Mouse (Mus musculus) megakaryocyte, embryonic 14.5 days (primary cell): ENCODE measurements at regions not wholly inside any gene's neighbourhood (a gene's known extent, or its start where the extent isn't known, plus 50 kb on each side); places are given as distances from the start of the nearest gene placed in this dataset.

ENCODE experiments used
- H3K27me3 ChIP-seq: replicated peaks from 2 replicates; pipeline ENCODE3; 2012; ENCODE audit warnings: inconsistent platforms
- H3K36me3 ChIP-seq: replicated peaks from 2 replicates; pipeline ENCODE3; 2012; ENCODE audit warnings: low read length, inconsistent platforms, mixed read lengths
- H3K4me1 ChIP-seq: 2 replicates; pipeline ENCODE4 v1.6.1; 2012; ENCODE audit warnings: inconsistent platforms
- H3K4me3 ChIP-seq: replicated peaks from 2 replicates; pipeline ENCODE3; 2012; ENCODE audit warnings: moderate library complexity, mild to moderate bottlenecking, inconsistent platforms
- H3K9me3 ChIP-seq: 2 replicates; pipeline ENCODE4 v1.6.1; 2012; ENCODE audit warnings: inconsistent platforms
- FLI1 ChIP-seq: IDR thresholded peaks from 2 replicates; pipeline ENCODE4 v1.6.1; 2012; ENCODE audit warnings: low read length, inconsistent platforms, mixed read lengths
- GATA1 ChIP-seq: IDR thresholded peaks from 3 replicates; pipeline ENCODE4 v1.6.1; 2012; ENCODE audit warnings: mixed read lengths, low read length, inconsistent platforms, borderline replicate concordance

DNA sequence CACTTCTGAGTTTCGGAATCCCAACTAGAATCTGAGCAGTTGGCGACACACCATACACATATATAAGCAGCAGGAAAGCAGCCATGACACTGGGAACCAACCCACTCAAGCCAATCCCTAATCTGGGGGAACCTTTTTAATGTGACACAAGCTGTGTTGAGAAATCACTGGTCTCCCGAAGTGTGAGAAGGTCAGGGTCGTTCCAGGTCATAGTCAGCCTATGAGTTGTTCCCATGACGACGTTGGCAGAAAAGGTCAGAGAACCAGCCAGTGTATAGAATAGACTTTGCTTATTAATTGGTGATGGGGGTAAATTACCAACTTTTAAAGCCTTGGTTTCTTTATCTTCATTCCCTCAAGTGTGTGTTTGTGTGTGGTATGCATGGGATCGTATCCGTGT, 199.3 kb downstream of the Uaca start:
- no peak for TF ChIP-seq GATA1
- TF ChIP-seq FLI1 = no peak
- peaks cover 65% of the 10 kb centered on the region for H3K27me3 ChIP-seq

DNA sequence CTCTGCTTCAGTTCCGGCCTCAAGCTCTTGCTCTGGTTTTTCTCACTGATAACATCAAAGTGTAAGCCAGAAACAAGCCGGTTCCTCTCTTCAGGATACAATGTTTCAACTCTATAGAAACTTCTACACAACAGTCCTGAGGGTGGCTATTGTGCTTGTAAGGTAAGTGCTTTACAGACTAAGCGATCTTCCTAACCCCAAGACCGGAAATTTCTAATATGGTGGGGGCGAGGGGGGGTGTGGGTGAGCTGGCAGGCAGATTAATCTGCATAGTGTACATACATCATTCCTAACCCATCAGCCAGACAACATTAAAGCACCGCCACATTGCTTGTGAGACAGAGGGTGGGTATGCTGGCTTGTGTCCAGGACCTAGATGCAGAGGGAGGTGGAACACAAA, 200.8 kb downstream of the Uaca start:
- Histone ChIP-seq H3K4me1 (peaks cover 63% of the 10 kb centered on the region), H3K36me3 (no peaks in the 10 kb centered on the region)

More for the DNA sequence above, 199.3 kb downstream of the Uaca start:
- H3K36me3 ChIP-seq = no peaks in the 10 kb centered on the region
- peaks cover 17% of the 10 kb centered on the region for H3K9me3 ChIP-seq
- peaks cover 52% of the 10 kb centered on the region for H3K4me1 ChIP-seq
- H3K4me3 ChIP-seq = no peak overlapping the region

DNA sequence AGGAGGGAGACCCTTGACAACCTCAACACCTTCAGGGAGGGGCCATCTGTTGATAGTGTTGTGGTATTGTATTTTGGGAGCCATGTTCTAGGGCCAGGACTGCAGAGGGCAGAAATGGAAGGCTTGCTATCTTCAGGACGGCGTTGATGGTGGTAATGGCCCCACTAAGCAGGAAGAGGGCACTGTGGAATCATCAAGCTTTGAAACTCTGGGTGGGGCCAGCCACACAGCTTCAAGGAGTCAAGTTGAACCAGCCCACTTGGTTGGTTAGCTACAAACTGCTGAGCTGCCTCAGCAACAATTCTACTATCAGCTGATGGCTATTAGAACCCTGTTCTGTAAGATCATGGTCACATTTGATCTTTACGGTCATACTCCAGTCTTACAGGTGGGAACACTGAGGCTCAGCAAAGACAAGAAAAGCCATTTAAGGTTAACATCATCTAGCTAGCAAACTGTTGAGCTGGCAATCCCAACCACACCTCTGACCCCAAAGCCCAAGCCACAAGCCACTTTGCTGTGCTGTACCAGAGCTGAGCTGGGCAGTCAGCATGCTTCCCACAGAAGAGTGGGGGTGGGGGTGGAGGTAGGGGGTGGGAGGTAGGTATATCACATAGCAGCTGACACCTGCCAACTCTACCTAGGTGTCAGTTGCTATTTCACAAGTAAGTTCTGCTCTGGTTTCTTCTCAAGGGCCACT, 203.9 kb downstream of the Uaca start:
- Histone ChIP-seq H3K27me3 (peaks cover 88% of the 10 kb centered on the region), H3K36me3 (no peaks in the 10 kb centered on the region)
- TF ChIP-seq FLI1 (no peak), GATA1 (no peak)

More for the DNA sequence above, 200.8 kb downstream of the Uaca start:
- no peak for TF ChIP-seq GATA1
- no peak for TF ChIP-seq FLI1
- H3K27me3 ChIP-seq = peaks cover 71% of the 10 kb centered on the region
- H3K9me3 ChIP-seq = peaks cover 17% of the 10 kb centered on the region
- peak overlapping the region; percentile 33 for H3K4me3 ChIP-seq

DNA sequence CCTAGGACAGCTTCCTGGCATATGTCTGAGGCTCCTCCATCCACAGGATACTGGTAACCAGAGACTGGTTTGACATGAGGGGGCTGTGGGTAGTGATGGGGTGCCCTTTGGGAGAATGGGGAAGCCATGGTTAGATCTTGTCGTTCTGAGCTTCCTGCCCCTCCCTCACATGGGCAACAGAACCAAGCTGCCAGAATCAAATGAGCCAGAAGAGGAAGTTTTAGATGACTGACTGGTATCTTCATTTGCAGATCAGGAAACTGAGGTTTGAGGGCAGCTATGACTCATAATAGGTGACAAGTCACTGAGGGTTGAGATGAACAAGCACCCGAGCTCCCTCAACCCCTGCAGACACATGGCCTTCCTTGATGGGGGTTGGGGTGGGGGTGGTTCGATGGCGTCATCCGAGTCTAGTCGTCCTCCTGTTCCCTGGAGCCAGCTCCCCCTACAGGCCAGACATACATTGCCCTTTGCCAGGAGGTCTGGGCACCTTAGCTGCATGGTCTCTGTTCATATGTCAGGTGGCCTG, 204.7 kb downstream of the Uaca start:
- H3K36me3 ChIP-seq = no peaks in the 10 kb centered on the region
- TF ChIP-seq GATA1 = peak; percentile 56; the same call in 1 of the 3 replicates
- 0 out of 2 replicates have a peak, but pooled peaks have one; percentile 18 for TF ChIP-seq FLI1
- H3K4me1 ChIP-seq = peaks cover 51% of the 10 kb centered on the region
- peak overlapping the region; percentile 44 for H3K4me3 ChIP-seq
- peaks cover 88% of the 10 kb centered on the region for H3K27me3 ChIP-seq
- peaks cover 17% of the 10 kb centered on the region for H3K9me3 ChIP-seq

More for the DNA sequence above, 203.9 kb downstream of the Uaca start:
- H3K4me1 ChIP-seq = peaks cover 53% of the 10 kb centered on the region
- peaks cover 17% of the 10 kb centered on the region for H3K9me3 ChIP-seq
- no peak overlapping the region for H3K4me3 ChIP-seq

DNA sequence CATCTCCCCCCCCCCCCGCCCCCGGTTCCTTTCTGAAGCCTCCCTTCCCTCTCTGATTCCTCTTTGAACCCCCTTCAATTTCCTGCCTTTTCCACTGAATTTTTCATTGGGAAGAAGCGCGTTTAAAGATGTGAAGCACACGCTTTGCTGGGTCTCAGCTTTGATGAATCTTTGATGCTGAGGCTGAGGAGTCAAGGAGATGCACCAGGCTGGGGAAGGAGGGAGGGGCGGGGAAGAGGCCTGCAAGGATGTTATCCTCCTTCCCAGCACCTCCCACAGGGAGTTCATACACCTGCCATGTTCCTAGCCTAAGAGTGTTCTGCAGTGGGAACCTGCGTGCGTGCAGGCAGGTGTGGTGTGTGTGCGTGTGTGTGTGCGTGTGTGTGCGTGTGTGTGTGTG, 205.9 kb downstream of the Uaca start:
- Histone ChIP-seq H3K4me3 (no peak overlapping the region), H3K9me3 (peaks cover 17% of the 10 kb centered on the region), H3K36me3 (no peaks in the 10 kb centered on the region), H3K27me3 (peaks cover 88% of the 10 kb centered on the region), H3K4me1 (peaks cover 40% of the 10 kb centered on the region)
- TF ChIP-seq GATA1 = no peak

DNA sequence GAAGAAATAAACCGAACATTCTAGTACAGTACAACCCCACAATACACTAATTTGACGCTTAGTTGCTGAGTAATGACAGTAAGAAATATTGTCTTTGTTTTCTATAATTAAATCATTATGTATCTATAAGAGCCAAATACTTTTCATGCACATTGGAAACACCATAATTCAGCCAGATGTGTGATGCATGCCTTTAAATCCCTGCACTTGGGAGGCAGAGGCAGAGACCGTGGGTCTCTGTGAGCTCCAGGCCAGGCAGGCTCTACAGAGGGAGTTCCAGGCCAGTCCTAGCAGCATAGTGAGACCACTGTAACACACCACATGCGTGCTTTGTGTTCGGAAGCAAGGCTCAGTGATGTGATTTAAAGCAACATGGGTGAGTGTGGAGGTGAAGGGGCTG, 208.2 kb downstream of the Uaca start:
- Histone ChIP-seq H3K9me3 (peaks cover 11% of the 10 kb centered on the region), H3K27me3 (peaks cover 87% of the 10 kb centered on the region), H3K36me3 (no peaks in the 10 kb centered on the region), H3K4me1 (peaks cover 32% of the 10 kb centered on the region), H3K4me3 (no peak overlapping the region)
- no peak for TF ChIP-seq FLI1
- TF ChIP-seq GATA1 = no peak

DNA sequence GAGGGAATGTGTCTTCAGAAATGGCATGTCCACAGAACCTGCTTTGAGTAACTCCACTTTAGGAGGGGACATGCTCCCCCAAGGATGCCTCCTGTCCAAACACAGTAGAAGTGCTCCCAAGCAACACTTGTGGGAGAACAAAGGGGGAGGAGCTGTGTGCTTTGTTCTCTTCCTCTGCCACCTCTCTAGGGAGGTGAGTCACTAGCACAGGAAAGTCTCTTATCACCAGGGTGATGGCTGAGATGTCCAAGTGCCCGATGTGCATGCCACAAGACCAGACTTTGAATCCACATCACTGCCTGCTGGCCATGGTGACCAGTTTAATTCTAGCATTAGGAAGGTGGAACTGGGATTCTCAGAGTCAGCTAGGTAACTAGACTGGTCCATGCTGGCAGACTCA, 214.1 kb downstream of the Uaca start:
- TF ChIP-seq FLI1 = no peak
- no peak for TF ChIP-seq GATA1
- H3K4me1 ChIP-seq = peaks cover 11% of the 10 kb centered on the region

DNA sequence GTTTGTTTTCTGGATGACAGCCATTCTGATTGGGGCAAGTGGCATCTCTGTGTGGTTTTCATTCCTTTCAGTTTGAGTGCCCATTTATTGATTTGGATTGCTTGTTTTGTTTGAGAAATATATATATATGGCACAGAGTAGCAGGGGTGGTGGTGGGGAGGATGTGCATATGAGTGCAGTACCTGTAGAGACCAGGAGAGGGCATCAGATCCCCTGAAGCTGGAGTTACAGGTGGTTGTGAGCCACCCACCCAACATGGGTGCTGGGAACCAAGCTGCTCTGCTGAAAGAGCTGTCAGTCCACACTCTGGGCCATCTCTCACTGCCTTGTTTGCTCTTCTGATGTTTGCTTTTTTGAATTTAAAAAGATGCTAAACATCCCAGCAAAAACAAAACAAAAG, 216.7 kb downstream of the Uaca start:
- peaks cover 79% of the 10 kb centered on the region for H3K27me3 ChIP-seq
- no peak for TF ChIP-seq GATA1
- TF ChIP-seq FLI1 = no peak
- H3K4me3 ChIP-seq = no peak overlapping the region
- no peaks in the 10 kb centered on the region for H3K36me3 ChIP-seq
- H3K9me3 ChIP-seq = peaks cover 18% of the 10 kb centered on the region
- H3K4me1 ChIP-seq = peaks cover 25% of the 10 kb centered on the region

More for the DNA sequence above, 214.1 kb downstream of the Uaca start:
- H3K36me3 ChIP-seq = no peaks in the 10 kb centered on the region
- no peak overlapping the region for H3K4me3 ChIP-seq
- H3K27me3 ChIP-seq = peaks cover 77% of the 10 kb centered on the region
- H3K9me3 ChIP-seq = peaks cover 23% of the 10 kb centered on the region

DNA sequence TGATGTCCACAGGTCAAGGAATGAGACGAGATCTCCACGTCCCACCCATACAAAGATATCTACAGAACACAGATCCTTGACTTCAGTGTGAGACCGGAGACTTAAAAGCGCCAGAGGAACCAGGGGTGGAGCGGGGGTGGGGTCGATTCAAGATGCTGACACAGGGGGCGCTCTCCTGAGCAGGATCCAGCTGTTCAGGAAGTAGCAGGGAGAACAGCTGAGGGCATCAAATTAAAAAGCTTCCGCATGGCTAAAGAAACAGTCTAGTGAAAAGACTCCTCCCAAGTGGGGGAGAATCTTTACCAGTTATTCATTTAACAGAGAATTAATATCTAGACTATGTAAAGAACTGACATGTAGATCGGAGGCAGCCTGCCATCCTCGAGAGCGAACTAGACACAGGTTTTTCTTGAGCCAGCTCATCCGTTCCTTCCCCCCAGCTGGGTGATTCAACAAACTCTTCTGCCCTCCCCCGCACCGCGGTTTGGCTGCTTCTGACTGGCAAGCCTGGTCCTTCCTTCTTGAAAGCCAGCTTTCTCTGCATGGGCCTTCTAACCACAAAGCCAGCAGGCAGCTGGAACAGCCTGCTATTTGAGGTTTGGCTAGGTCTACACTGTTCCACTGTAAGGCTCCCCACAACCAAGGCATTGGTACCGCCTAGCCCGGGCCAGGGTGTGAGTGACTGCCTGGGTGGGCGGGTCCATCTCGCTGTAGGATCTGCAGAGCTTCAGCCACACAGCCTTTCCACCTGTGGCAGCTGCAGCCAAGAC, 218.6 kb downstream of the Uaca start:
- Histone ChIP-seq H3K4me1 (peaks cover 40% of the 10 kb centered on the region), H3K27me3 (peaks cover 81% of the 10 kb centered on the region), H3K9me3 (peaks cover 12% of the 10 kb centered on the region), H3K36me3 (no peaks in the 10 kb centered on the region), H3K4me3 (peak overlapping the region; percentile 40)
- TF ChIP-seq FLI1 = no peak
- no peak for TF ChIP-seq GATA1

DNA sequence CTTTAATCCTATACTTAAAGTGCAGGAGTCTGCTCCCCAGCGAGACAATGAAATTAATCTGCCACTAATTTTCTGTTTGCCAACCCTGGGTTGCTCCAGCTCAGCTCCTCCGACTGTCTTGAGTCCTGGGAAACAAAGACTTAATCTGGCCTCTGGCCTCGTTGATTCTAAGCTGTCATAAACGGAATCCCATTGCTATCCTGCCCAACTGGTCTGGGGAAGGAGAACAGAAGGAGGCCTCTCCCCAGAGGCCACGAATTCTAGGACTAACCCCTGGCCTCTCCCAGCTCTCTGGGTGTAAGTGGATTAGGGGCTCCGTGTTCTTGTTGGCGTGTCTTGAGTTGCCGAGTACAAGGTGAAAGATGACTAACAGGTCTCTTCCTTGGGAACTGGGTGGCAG, 219.8 kb downstream of the Uaca start:
- Histone ChIP-seq H3K36me3 (no peaks in the 10 kb centered on the region), H3K27me3 (peaks cover 85% of the 10 kb centered on the region), H3K9me3 (peaks cover 12% of the 10 kb centered on the region), H3K4me3 (no peak overlapping the region), H3K4me1 (peaks cover 40% of the 10 kb centered on the region)
- TF ChIP-seq FLI1 (no peak), GATA1 (no peak)
